Mouse (Mus musculus) cerebellum, adult (tissue): ENCODE measurements around the gene Ccdc144b.

Experiments used
- ATAC-seq: cut with Nextera tagmentation; 2 replicates; pipeline ENCODE4 v1.9.2; 2017; ENCODE audit warnings: mild to moderate bottlenecking, moderate library complexity, mixed read lengths; ENCODE audit not compliant: insufficient number of reproducible peaks, low FRiP score, low TSS enrichment

Gene Ccdc144b

GRCm38 (mm10) chr3:35963921-35964320 is 89.4 kb downstream of the Ccdc144b start:
- no peak for ATAC-seq

GRCm38 (mm10) chr3:35963401-35963800 is 89.9 kb downstream of the Ccdc144b start:
- no peak for ATAC-seq

DNA sequence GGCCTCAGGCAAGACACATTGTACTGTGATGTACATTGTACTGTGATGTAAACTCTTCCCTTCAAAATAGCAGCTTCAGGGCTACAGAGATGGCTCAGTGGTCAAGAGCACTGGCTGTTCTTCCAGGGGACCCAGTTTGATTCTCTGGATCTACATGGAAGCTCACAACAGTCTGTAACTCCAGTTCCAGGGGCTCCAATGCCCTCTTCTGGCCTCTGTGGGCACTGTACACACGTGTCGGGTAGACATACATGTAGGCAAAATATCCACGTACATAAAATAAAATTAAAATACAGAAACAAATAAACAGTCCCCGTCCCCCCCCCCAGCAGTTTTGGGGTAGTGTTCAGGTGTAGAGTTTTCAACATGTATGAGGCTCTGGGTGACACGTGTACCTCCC is 90.4 kb downstream of the Ccdc144b start:
- no peak for ATAC-seq
